Mouse (Mus musculus): ENCODE measurements around the gene Thyn1.

The Thyn1 gene

GRCm38 (mm10) chr9:27029828-27030762 lies 30.6 kb downstream of the Thyn1 start, which contains the start of the genes Vps26b and Ncapd3:
TSS of gene Vps26b (minus strand) at chr9:27030065.
TSS of gene Ncapd3 (plus strand) at chr9:27030175.
- peak; percentile 83 to 92 for DNase-seq (ENCODE audit: low read depth in 1 of 2, low spot score in 2 of 2)

GRCm38 (mm10) chr9:27030763-27031100 lies 31.2 kb downstream of the Thyn1 start:
- no peak for DNase-seq (ENCODE audit: low read depth in 1 of 2, low spot score in 2 of 2)

- no peak for DNase-seq (ENCODE audit: low read depth in 1 of 2, low spot score in 2 of 2)
Measured at GRCm38 (mm10) chr9:27043892-27044291, 44.4 kb downstream of the Thyn1 start.

- no peak for DNase-seq (ENCODE audit: low read depth in 1 of 2, low spot score in 2 of 2)
Measured at GRCm38 (mm10) chr9:27049492-27049891, 50.0 kb downstream of the Thyn1 start.

Measured in monocyte, adult 2 months (primary cell).